Mouse (Mus musculus) neural tube, embryonic 14.5 days (tissue): ENCODE results near the gene Btnl9. TPM values are rescaled to one million over a fixed set of nuclear protein-coding genes. Genes with fewer than 3 reads are reported as not detected.

ENCODE experiments used
- ATAC-seq: fragments of 200-750 bp; cut with Nextera tagmentation; 2 replicates; pipeline ENCODE4 v1.8.0; 2017; ENCODE audit warnings: low read depth, mild to moderate bottlenecking, moderate TSS enrichment, moderate library complexity
- H3K27ac ChIP-seq: fragments of 300-500 bp; sonication (generic); 2 replicates; pipeline ENCODE4 v1.5.1; 2014; ENCODE audit warnings: low read depth, mild to moderate bottlenecking, control low read depth, low read length, moderate library complexity, mixed read lengths
- H3K27me3 ChIP-seq: fragments of 300-500 bp; sonication (generic); 2 replicates; pipeline ENCODE4 v1.6.1; 2014; ENCODE audit warnings: low read length; ENCODE audit not compliant: control insufficient read depth, insufficient read depth
- H3K36me3 ChIP-seq: fragments of 300-500 bp; sonication (generic); 2 replicates; pipeline ENCODE4 v1.6.1; 2014; ENCODE audit warnings: low read length, mixed read lengths; ENCODE audit not compliant: control insufficient read depth, insufficient read depth
- H3K4me1 ChIP-seq: fragments of 300-500 bp; sonication (generic); 2 replicates; pipeline ENCODE4 v1.6.1; 2014; ENCODE audit warnings: low read length; ENCODE audit not compliant: control insufficient read depth, insufficient read depth
- H3K4me2 ChIP-seq: fragments of 300-500 bp; sonication (generic); 2 replicates; pipeline ENCODE4 v1.6.1; 2014; ENCODE audit warnings: mild to moderate bottlenecking, low read depth, low read length, control low read depth
- H3K4me3 ChIP-seq: fragments of 300-500 bp; sonication (generic); 2 replicates; pipeline ENCODE4 v1.5.1; 2014; ENCODE audit warnings: low read depth, low read length, control low read depth, mixed read lengths
- H3K9ac ChIP-seq: fragments of 300-500 bp; sonication (generic); replicated peaks from 2 replicates; pipeline ENCODE4 v1.6.1; 2014; ENCODE audit warnings: low read depth, mild to moderate bottlenecking, control low read depth, low read length, mixed read lengths
- H3K9me3 ChIP-seq: fragments of 300-500 bp; sonication (generic); 2 replicates; pipeline ENCODE4 v1.6.1; 2016; ENCODE audit warnings: low read length; ENCODE audit not compliant: control insufficient read depth
- WGBS: fragments of 180-500 bp; shearing (Covaris S2); extraction: QIAGEN DNeasy Blood & Tissue Kit; methylation state at CpG from one replicate; pipeline ENCODE4 v1.1.7; 2014; 5-methylcytosine and 5-hydroxymethylcytosine counted together
- polyA plus RNA-seq: library from polyadenylated mRNA; unstranded; fragments of >200 nt; fragmentation: Nextera tagmentation; extraction: Ambion mirVana; gene quantifications from 2 replicates; pipeline ENCODE4 v1.2.1, GENCODE M21; 2014

Btnl9 gene
- polyA plus RNA-seq, result 0.17 and 0.23 TPM in 2 replicates

DNA sequence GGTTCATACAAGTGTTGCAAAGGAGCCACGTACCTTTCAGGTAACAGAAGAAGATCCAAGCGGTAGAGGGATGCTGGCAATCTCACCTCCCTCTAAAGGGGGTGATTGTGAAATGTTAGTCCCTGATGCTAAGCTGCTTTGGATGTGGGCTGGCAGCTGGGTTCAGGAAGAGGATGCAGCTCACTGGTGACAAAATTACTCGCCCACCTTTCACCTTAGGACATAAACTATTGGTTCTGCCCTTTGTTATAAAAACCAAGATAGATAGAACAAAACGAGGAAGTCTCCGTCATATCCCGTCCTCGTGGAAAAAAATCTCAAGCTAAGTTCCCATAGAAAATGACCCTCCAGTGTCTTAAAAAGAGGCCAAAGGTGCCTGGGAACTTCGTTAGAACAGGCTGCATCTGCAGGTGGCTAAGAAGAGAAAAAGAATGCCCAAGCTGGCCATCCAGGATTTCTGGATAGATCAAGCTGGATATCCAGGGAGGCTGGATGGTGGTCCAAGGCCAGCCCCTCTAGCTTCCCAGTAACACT, at the start of gene Btnl9:
TSS of gene Btnl9 (minus strand) at position 205 of the 534 bp plus-strand sequence.
- no peak within 1 kb of the TSS for H3K9ac ChIP-seq
- no peak within 1 kb of the TSS for H3K4me3 ChIP-seq
- no peak for ATAC-seq
- no peaks in the 10 kb centered on the region for H3K4me1 ChIP-seq
- H3K27me3 ChIP-seq, result no peaks in the 10 kb centered on the region
- 80% methylated on average over 8 of the region's 8 CpGs for WGBS
- no peaks in the 10 kb centered on the region for H3K36me3 ChIP-seq
- H3K4me2 ChIP-seq, result no peak within 1 kb of the TSS
- H3K9me3 ChIP-seq, result no peaks in the 10 kb centered on the region
- no peak within 1 kb of the TSS for H3K27ac ChIP-seq

DNA sequence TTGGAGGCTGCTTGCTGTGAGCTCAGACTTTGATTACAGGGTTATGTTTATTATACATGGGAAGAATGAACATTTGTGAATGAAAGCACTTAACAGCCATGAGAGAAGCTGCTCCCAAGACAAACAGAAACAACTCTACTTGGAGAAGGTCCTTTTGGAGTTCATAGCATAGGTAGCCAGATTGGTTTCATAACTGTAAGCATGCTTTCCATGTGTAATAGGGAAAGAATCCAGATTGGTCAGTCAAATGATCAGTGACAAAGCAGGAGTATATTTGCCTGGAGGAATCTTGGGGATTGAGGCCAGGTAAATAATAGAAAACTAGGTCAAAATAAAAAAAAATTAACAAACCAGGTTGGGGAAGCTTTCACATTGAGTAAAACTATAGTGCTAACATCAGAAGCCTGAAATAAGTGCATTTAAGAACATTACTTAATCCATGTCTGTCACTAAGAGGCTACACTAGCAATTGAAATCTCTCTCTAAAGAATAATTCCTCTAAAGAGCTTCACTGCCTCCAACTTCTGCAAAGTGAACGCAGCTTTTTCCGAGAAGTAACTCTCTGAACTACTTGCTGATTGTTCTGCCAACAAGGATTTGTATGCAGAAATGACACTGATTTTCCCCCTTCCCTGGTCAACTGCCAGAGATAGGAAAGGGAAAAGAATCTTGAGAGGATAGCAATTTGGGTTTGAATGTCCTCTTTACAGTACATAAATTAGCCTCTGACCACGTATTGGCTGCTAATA, 48.7 kb upstream of the Btnl9 start:
- 76% methylated on average over 3 of the region's 3 CpGs for WGBS
- no peak overlapping the region for H3K4me2 ChIP-seq

DNA sequence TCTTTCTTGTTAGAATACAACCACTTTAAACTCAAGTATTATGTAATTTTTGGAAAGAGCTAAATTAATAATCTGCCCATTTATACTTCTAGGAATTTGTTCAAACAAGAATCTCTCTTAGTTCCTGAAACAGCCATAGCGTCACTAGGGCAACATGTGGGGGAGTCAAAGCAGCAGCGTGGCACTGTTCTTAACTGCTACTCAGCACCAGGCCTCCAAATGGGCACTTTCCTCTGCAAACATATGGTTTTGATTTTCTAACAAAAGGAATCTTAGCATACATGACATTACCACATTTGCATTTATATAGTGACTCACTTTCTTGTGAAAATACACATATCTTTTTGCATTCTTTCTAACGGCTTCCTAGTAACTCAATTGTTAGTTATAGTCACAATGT, 45.8 kb upstream of the Btnl9 start:
- Histone ChIP-seq H3K27me3 (no peaks in the 10 kb centered on the region), H3K9ac (no peak overlapping the region), H3K9me3 (no peaks in the 10 kb centered on the region), H3K27ac (no peak overlapping the region), H3K4me3 (no peak overlapping the region), H3K4me1 (no peaks in the 10 kb centered on the region), H3K4me2 (no peak overlapping the region), H3K36me3 (no peaks in the 10 kb centered on the region)
- WGBS, result 82% methylated on average over 3 of the region's 3 CpGs
- ATAC-seq, result no peak

More for the DNA sequence above, 48.7 kb upstream of the Btnl9 start:
- Histone ChIP-seq H3K27me3 (no peaks in the 10 kb centered on the region), H3K4me1 (no peaks in the 10 kb centered on the region), H3K9me3 (no peaks in the 10 kb centered on the region), H3K9ac (no peak overlapping the region), H3K27ac (no peak overlapping the region), H3K4me3 (no peak overlapping the region), H3K36me3 (no peaks in the 10 kb centered on the region)
- ATAC-seq, result no peak

DNA sequence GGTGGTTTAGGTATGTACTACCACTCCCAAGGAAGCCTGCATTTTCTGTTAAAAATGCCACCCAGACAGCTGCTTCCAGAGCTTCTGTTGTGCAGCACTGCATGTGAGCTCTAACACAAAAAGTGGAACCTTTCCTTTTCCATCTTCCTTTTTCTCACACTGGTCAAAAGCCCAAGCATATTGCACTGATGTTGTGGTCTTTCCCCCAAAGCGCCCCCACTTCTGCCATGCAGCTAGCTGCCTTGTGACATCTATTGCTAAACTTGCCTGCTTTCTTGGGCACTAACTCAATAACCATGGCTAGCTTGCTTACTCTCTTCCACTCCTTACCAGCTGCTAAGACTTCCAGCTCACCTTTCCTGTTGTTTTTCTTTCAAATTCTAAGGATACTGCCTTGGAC, 37.5 kb upstream of the Btnl9 start:
- H3K36me3 ChIP-seq, result no peaks in the 10 kb centered on the region
- no peak overlapping the region for H3K9ac ChIP-seq
- H3K9me3 ChIP-seq, result no peaks in the 10 kb centered on the region
- no peaks in the 10 kb centered on the region for H3K4me1 ChIP-seq
- no peak overlapping the region for H3K4me3 ChIP-seq
- no peak for ATAC-seq
- H3K4me2 ChIP-seq, result no peak overlapping the region
- 64% methylated on average over 1 of the region's 1 CpGs for WGBS
- H3K27me3 ChIP-seq, result no peaks in the 10 kb centered on the region
- no peak overlapping the region for H3K27ac ChIP-seq

DNA sequence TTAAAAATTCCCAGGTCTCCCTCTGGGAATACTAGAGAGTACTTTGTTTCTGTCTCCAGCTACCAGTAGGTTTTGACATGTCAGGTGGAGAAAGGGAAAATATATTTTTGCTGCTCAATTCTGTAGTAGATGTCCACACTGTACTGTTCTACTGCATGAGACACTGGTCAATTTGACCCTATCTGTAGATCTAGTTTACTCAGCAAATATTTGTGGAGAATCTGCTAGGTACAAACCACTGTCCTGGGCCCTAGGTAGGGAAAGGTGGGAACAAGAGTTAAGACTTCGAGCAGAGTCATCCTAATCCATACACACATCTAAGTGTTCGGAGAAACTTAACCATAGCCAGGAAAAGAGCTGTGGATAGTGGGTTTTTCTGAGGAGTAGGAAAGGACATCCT, 32.3 kb upstream of the Btnl9 start:
- WGBS, result 98% methylated on average over 2 of the region's 2 CpGs
- no peak for ATAC-seq
- Histone ChIP-seq H3K27ac (no peak overlapping the region), H3K9me3 (no peaks in the 10 kb centered on the region), H3K4me2 (no peak overlapping the region), H3K9ac (no peak overlapping the region), H3K4me3 (no peak overlapping the region), H3K4me1 (no peaks in the 10 kb centered on the region), H3K27me3 (no peaks in the 10 kb centered on the region), H3K36me3 (peaks cover 32% of the 10 kb centered on the region)

DNA sequence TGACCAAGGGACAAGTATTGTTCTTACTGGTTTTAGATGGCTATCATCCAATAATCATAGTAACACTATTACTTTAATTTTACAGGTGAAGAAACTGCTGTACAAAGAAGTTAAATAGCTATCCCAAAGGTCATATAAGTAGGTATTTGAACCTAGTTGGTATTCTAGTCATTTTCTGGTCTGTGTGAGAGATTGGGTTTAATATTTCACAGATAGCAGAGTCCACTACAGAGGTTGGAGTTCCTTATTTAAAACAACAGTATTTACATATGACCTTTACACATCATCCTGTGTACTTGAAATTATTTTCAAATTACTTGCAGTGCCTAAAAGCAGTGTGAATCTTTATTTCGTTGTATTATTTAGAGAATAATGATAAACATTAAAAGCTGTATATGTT, 26.5 kb upstream of the Btnl9 start:
- H3K27me3 ChIP-seq, result no peaks in the 10 kb centered on the region
- WGBS, result 95% methylated on average over 1 of the region's 1 CpGs
- ATAC-seq, result no peak

DNA sequence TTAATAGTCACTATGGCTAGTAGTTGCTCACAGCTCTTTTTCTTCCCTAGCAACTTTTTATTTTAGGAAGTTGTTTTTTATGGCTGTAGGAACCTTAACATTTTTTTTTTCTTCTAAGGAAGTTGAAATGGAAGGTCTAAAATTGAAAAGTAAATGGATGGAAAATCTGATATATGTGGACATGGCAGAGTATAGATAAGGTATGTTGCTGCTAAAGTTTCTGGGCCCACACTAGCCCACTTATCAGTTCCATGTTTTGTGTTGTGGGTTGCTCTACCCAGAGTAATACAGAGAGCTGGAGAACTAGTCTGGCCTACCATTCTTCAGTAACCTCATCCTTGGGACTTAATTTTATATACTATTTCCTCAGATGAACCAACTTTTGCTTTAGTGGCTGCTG, 25.6 kb upstream of the Btnl9 start:
- no peaks in the 10 kb centered on the region for H3K4me1 ChIP-seq
- no peak overlapping the region for H3K4me3 ChIP-seq
- no peaks in the 10 kb centered on the region for H3K9me3 ChIP-seq
- no peak overlapping the region for H3K27ac ChIP-seq
- H3K27me3 ChIP-seq, result no peaks in the 10 kb centered on the region
- ATAC-seq, result no peak
- H3K4me2 ChIP-seq, result no peak overlapping the region
- H3K9ac ChIP-seq, result no peak overlapping the region
- peaks cover 38% of the 10 kb centered on the region for H3K36me3 ChIP-seq

More for the DNA sequence above, 26.5 kb upstream of the Btnl9 start:
- Histone ChIP-seq H3K27ac (no peak overlapping the region), H3K4me2 (no peak overlapping the region), H3K4me3 (no peak overlapping the region), H3K9me3 (no peaks in the 10 kb centered on the region), H3K9ac (no peak overlapping the region), H3K36me3 (peaks cover 38% of the 10 kb centered on the region), H3K4me1 (no peaks in the 10 kb centered on the region)

DNA sequence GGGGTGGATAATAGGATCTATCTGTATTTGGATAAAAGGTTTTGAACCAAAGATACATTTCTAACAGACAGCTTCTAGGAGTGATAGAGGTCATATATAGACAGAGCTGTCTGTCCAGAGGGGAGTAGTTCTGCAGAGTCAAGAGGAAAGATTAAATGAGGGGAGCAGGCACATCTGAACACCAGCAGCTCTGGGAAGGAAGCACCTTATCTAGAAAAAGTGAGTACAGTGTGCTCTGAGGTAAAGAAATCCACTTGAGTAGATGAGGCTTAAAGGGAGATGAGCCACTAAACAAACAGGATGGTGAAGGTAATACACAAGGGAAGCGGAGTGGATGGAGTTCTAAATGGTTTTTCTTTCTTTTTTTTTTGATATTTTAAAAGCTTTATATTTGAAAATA, 20.5 kb upstream of the Btnl9 start:
- H3K36me3 ChIP-seq, result no peaks in the 10 kb centered on the region
- H3K4me2 ChIP-seq, result no peak overlapping the region
- peaks cover 12% of the 10 kb centered on the region for H3K4me1 ChIP-seq
- H3K27ac ChIP-seq, result no peak overlapping the region
- no peak overlapping the region for H3K4me3 ChIP-seq
- ATAC-seq, result no peak
- H3K27me3 ChIP-seq, result no peaks in the 10 kb centered on the region; the same call in 1 of the 2 replicates
- no peaks in the 10 kb centered on the region for H3K9me3 ChIP-seq
- H3K9ac ChIP-seq, result no peak overlapping the region
- 98% methylated on average over 1 of the region's 1 CpGs for WGBS

DNA sequence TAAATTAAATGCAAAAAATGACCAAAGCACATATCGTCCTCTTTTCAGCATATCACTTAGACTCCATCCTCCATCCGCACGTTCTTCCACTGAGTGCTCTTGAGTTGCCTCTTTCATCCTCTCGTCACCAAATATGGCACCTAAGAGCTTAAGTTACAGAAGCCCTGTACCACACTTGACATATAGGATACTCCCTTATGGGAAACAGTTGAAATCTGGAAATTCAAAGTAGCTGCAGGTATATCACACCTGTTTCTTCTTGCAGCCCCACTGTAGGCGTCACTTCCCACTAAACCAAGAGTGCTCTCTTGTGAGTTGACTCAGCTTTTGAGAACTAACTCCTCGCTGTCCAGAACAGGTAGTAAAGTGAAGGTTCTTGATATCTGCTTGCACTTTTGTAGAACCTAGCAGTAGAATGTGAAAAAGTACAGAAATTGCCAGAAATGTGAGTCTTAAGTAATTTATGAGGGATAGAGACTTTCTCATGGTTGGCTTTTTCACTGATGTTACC, 18.2 kb upstream of the Btnl9 start:
- H3K36me3 ChIP-seq, result no peaks in the 10 kb centered on the region
- H3K4me3 ChIP-seq, result peak overlapping the region; percentile 98; the same call in 1 of the 2 replicates
- no peak overlapping the region for H3K9ac ChIP-seq
- no peak overlapping the region for H3K4me2 ChIP-seq
- WGBS, result 87% methylated on average over 6 of the region's 6 CpGs
- H3K27me3 ChIP-seq, result no peaks in the 10 kb centered on the region; the same call in 1 of the 2 replicates
- H3K4me1 ChIP-seq, result peaks cover 16% of the 10 kb centered on the region
- H3K27ac ChIP-seq, result no peak overlapping the region
- no peak for ATAC-seq
- no peaks in the 10 kb centered on the region for H3K9me3 ChIP-seq
